Mouse (Mus musculus) stomach, postnatal 0 days (tissue): ENCODE results near the gene Mmp14. TPM values are rescaled to one million over a fixed set of nuclear protein-coding genes. Genes with fewer than 3 reads are reported as not detected.
A peak's percentile ranks its signal among the peaks of the same experiment; 100 is the strongest.

Experiments used
- ATAC-seq: fragments of 200-750 bp; cut with Nextera tagmentation; 2 replicates; pipeline ENCODE4 v1.8.0; 2017; ENCODE audit not compliant: low FRiP score, low TSS enrichment
- DNase-seq: peaks from one replicate; pipeline ENCODE4 v3.0.0-alpha.2; 2016; ENCODE audit warnings: low spot score
- H3K27ac ChIP-seq: fragments of 300-500 bp; sonication (generic); replicated peaks from 2 replicates; pipeline ENCODE4 v1.5.1; 2014; ENCODE audit warnings: mild to moderate bottlenecking, control low read depth
- H3K27me3 ChIP-seq: fragments of 300-500 bp; sonication (generic); 2 replicates; pipeline ENCODE4 v1.6.1; 2014; ENCODE audit warnings: low read length; ENCODE audit not compliant: control insufficient read depth, insufficient read depth
- H3K36me3 ChIP-seq: fragments of 300-500 bp; sonication (generic); 2 replicates; pipeline ENCODE4 v1.6.1; 2014; ENCODE audit warnings: low read length, mixed read lengths; ENCODE audit not compliant: control insufficient read depth, insufficient read depth
- H3K4me1 ChIP-seq: fragments of 300-500 bp; sonication (generic); replicated peaks from 2 replicates; pipeline ENCODE4 v1.6.1; 2014; ENCODE audit warnings: antibody characterized with exemption; ENCODE audit not compliant: control insufficient read depth, insufficient read depth
- H3K4me2 ChIP-seq: fragments of 300-500 bp; sonication (generic); replicated peaks from 2 replicates; pipeline ENCODE4 v1.6.1; 2014; ENCODE audit warnings: low read depth, mild to moderate bottlenecking, control low read depth, moderate library complexity
- H3K4me3 ChIP-seq: fragments of 300-500 bp; sonication (generic); 2 replicates; pipeline ENCODE4 v1.5.1; 2014; ENCODE audit warnings: low read depth, low read length, control low read depth
- H3K9ac ChIP-seq: fragments of 300-500 bp; sonication (generic); 2 replicates; pipeline ENCODE4 v1.6.1; 2014; ENCODE audit warnings: mild to moderate bottlenecking, low read length, control low read depth, mixed read lengths
- H3K9me3 ChIP-seq: fragments of 300-500 bp; sonication (generic); 2 replicates; pipeline ENCODE4 v1.6.1; 2016; ENCODE audit warnings: low read length; ENCODE audit not compliant: control insufficient read depth
- CTCF ChIP-seq: IDR thresholded peaks from 2 replicates; pipeline ENCODE4 v1.5.1; 2016; ENCODE audit warnings: antibody characterized with exemption, low read depth, mild to moderate bottlenecking, moderate library complexity
- EP300 ChIP-seq: optimal IDR thresholded peaks from 2 replicates; pipeline ENCODE3; 2016; ENCODE audit warnings: antibody characterized with exemption
- WGBS: fragments of 180-500 bp; shearing (Covaris S2); extraction: QIAGEN DNeasy Blood & Tissue Kit; methylation state at CpG from one replicate; pipeline ENCODE4 v1.1.7; 2014; 5-methylcytosine and 5-hydroxymethylcytosine counted together
- polyA plus RNA-seq: library from polyadenylated mRNA; unstranded; fragments of >200 nt; fragmentation: Nextera tagmentation; extraction: Ambion mirVana; gene quantifications from 2 replicates; pipeline ENCODE4 v1.2.1, GENCODE M21; 2015

Gene Mmp14
- polyA plus RNA-seq, 1 experiment from 2014 or later: 63.9 TPM

- Histone ChIP-seq H3K4me3 (peak overlapping the region; percentile 23; the same call in 1 of the 2 replicates), H3K9me3 (no peaks in the 10 kb centered on the region), H3K4me2 (peak overlapping the region; percentile 44), H3K36me3 (no peaks in the 10 kb centered on the region), H3K27me3 (no peaks in the 10 kb centered on the region), H3K9ac (0 out of 2 replicates have a peak overlapping the region, but pooled peaks have one; percentile 38), H3K4me1 (peaks cover 13% of the 10 kb centered on the region), H3K27ac (peak overlapping the region; percentile 87)
- ATAC-seq: peak; percentile 87
- DNase-seq: peak; percentile 85
- 25% methylated on average over 17 of the region's 17 CpGs for WGBS
- no peak for TF ChIP-seq CTCF
- TF ChIP-seq EP300: no peak
Observed at GRCm38 (mm10) chr14:54409980-54410810, 21.2 kb upstream of the Mmp14 start.

GRCm38 (mm10) chr14:54412000-54412576 lies 19.3 kb upstream of the Mmp14 start:
- Histone ChIP-seq H3K27ac (no peak overlapping the region), H3K4me1 (peaks cover 13% of the 10 kb centered on the region), H3K4me2 (no peak overlapping the region), H3K36me3 (no peaks in the 10 kb centered on the region), H3K4me3 (no peak overlapping the region), H3K9me3 (no peaks in the 10 kb centered on the region), H3K9ac (no peak overlapping the region), H3K27me3 (no peaks in the 10 kb centered on the region)
- DNase-seq (no peak), ATAC-seq (no peak)
- WGBS: 70% methylated on average over 9 of the region's 9 CpGs
- no peak for TF ChIP-seq EP300
- TF ChIP-seq CTCF: no peak

GRCm38 (mm10) chr14:54412629-54413170 lies 18.7 kb upstream of the Mmp14 start:
- H3K4me1 ChIP-seq: peaks cover 13% of the 10 kb centered on the region
- peak; percentile 57 for DNase-seq
- H3K9me3 ChIP-seq: no peaks in the 10 kb centered on the region
- no peaks in the 10 kb centered on the region for H3K27me3 ChIP-seq
- no peak overlapping the region for H3K4me3 ChIP-seq
- H3K4me2 ChIP-seq: peak overlapping the region; percentile 52; the same call in 1 of the 2 replicates
- peak; percentile 90 for TF ChIP-seq CTCF
- no peak for TF ChIP-seq EP300
- no peak overlapping the region for H3K9ac ChIP-seq
- no peaks in the 10 kb centered on the region for H3K36me3 ChIP-seq
- no peak for ATAC-seq
- H3K27ac ChIP-seq: peak overlapping the region; percentile 82
- 55% methylated on average over 2 of the region's 2 CpGs for WGBS

- peak overlapping the region; percentile 17 for H3K4me3 ChIP-seq
- TF ChIP-seq EP300 (no peak), CTCF (no peak)
- H3K9me3 ChIP-seq: no peaks in the 10 kb centered on the region
- 8% methylated on average over 16 of the region's 18 CpGs for WGBS
- no peaks in the 10 kb centered on the region for H3K36me3 ChIP-seq
- H3K27me3 ChIP-seq: no peaks in the 10 kb centered on the region
- peak overlapping the region; percentile 50 for H3K9ac ChIP-seq
- H3K4me2 ChIP-seq: peak overlapping the region; percentile 52
- peak overlapping the region; percentile 82 for H3K27ac ChIP-seq
- DNase-seq (peak; percentile 46), ATAC-seq (no peak)
- peaks cover 11% of the 10 kb centered on the region for H3K4me1 ChIP-seq
Observed at GRCm38 (mm10) chr14:54413877-54414700, 17.3 kb upstream of the Mmp14 start.

- TF ChIP-seq CTCF: no peak
- no peak overlapping the region for H3K4me3 ChIP-seq
- DNase-seq (peak; percentile 44), ATAC-seq (peak; percentile 29)
- no peak overlapping the region for H3K4me2 ChIP-seq
- H3K36me3 ChIP-seq: no peaks in the 10 kb centered on the region
- H3K4me1 ChIP-seq: peaks cover 11% of the 10 kb centered on the region
- no peak overlapping the region for H3K27ac ChIP-seq
- H3K9me3 ChIP-seq: no peaks in the 10 kb centered on the region
- H3K27me3 ChIP-seq: no peaks in the 10 kb centered on the region
- WGBS: 36% methylated on average over 13 of the region's 13 CpGs
- no peak overlapping the region for H3K9ac ChIP-seq
Observed at GRCm38 (mm10) chr14:54415241-54416020, 16.0 kb upstream of the Mmp14 start.
